Mouse (Mus musculus): ENCODE measurements around the gene Carm1. TPM values are rescaled to one million over a fixed set of nuclear protein-coding genes. Genes with fewer than 3 reads are reported as not detected.
"Not testable (repeated sequence)": the region's sequence is repeated elsewhere in the genome, so short reads cannot be mapped to it uniquely, and the experiment has no call there.

Carm1 gene
- total RNA-seq, 1 experiment from 2014 or later, result 21.0 TPM

- ATAC-seq (replicated peaks in 1 of 2; ENCODE audit: insufficient read depth in 1 of 2, low FRiP score in 2 of 2, low TSS enrichment in 1 of 2, low read depth in 1 of 2, poor library complexity in 2 of 2, severe bottlenecking in 2 of 2), result no peak; a peak in 1 of 4 replicates
Observed at GRCm38 (mm10) chr9:21593122-21593721, 46.5 kb downstream of the Carm1 start.

- ATAC-seq (replicated peaks in 1 of 2; ENCODE audit: insufficient read depth in 1 of 2, low FRiP score in 2 of 2, low TSS enrichment in 1 of 2, low read depth in 1 of 2, poor library complexity in 2 of 2, severe bottlenecking in 2 of 2), result not testable (repeated sequence)
Observed at GRCm38 (mm10) chr9:21594350-21594749, 47.7 kb downstream of the Carm1 start.

GRCm38 (mm10) chr9:21594838-21595237 is 48.1 kb downstream of the Carm1 start:
- no peak for ATAC-seq (replicated peaks in 1 of 2; ENCODE audit: insufficient read depth in 1 of 2, low FRiP score in 2 of 2, low TSS enrichment in 1 of 2, low read depth in 1 of 2, poor library complexity in 2 of 2, severe bottlenecking in 2 of 2)

- peak; percentile 58 to 63 for ATAC-seq (replicated peaks in 1 of 2; ENCODE audit: insufficient read depth in 1 of 2, low FRiP score in 2 of 2, low TSS enrichment in 1 of 2, low read depth in 1 of 2, poor library complexity in 2 of 2, severe bottlenecking in 2 of 2)
Observed at GRCm38 (mm10) chr9:21598198-21598597, 51.5 kb downstream of the Carm1 start.

- no peak for ATAC-seq (replicated peaks in 1 of 2; ENCODE audit: insufficient read depth in 1 of 2, low FRiP score in 2 of 2, low TSS enrichment in 1 of 2, low read depth in 1 of 2, poor library complexity in 2 of 2, severe bottlenecking in 2 of 2)
Observed at GRCm38 (mm10) chr9:21600186-21600585, 53.5 kb downstream of the Carm1 start.

GRCm38 (mm10) chr9:21601073-21601472 is 54.4 kb downstream of the Carm1 start:
- ATAC-seq (replicated peaks in 1 of 2; ENCODE audit: insufficient read depth in 1 of 2, low FRiP score in 2 of 2, low TSS enrichment in 1 of 2, low read depth in 1 of 2, poor library complexity in 2 of 2, severe bottlenecking in 2 of 2), result no peak

GRCm38 (mm10) chr9:21601722-21602399 is 55.2 kb downstream of the Carm1 start:
- ATAC-seq (replicated peaks in 1 of 2; ENCODE audit: insufficient read depth in 1 of 2, low FRiP score in 2 of 2, low TSS enrichment in 1 of 2, low read depth in 1 of 2, poor library complexity in 2 of 2, severe bottlenecking in 2 of 2), result peak; percentile 85 to 87

GRCm38 (mm10) chr9:21604119-21604518 is 57.4 kb downstream of the Carm1 start:
- ATAC-seq (replicated peaks in 1 of 2; ENCODE audit: insufficient read depth in 1 of 2, low FRiP score in 2 of 2, low TSS enrichment in 1 of 2, low read depth in 1 of 2, poor library complexity in 2 of 2, severe bottlenecking in 2 of 2), result no peak

GRCm38 (mm10) chr9:21605865-21606264 is 59.2 kb downstream of the Carm1 start:
- ATAC-seq (replicated peaks in 1 of 2; ENCODE audit: insufficient read depth in 1 of 2, low FRiP score in 2 of 2, low TSS enrichment in 1 of 2, low read depth in 1 of 2, poor library complexity in 2 of 2, severe bottlenecking in 2 of 2), result no peak

- no peak for ATAC-seq (replicated peaks in 1 of 2; ENCODE audit: insufficient read depth in 1 of 2, low FRiP score in 2 of 2, low TSS enrichment in 1 of 2, low read depth in 1 of 2, poor library complexity in 2 of 2, severe bottlenecking in 2 of 2)
Observed at GRCm38 (mm10) chr9:21606648-21607047, 60.0 kb downstream of the Carm1 start.

GRCm38 (mm10) chr9:21609861-21610260 is 63.2 kb downstream of the Carm1 start:
- ATAC-seq (replicated peaks in 1 of 2; ENCODE audit: insufficient read depth in 1 of 2, low FRiP score in 2 of 2, low TSS enrichment in 1 of 2, low read depth in 1 of 2, poor library complexity in 2 of 2, severe bottlenecking in 2 of 2), result peak; percentile 97 to 98

- no peak for ATAC-seq (replicated peaks in 1 of 2; ENCODE audit: insufficient read depth in 1 of 2, low FRiP score in 2 of 2, low TSS enrichment in 1 of 2, low read depth in 1 of 2, poor library complexity in 2 of 2, severe bottlenecking in 2 of 2)
Observed at GRCm38 (mm10) chr9:21614864-21615616, 68.3 kb downstream of the Carm1 start.

GRCm38 (mm10) chr9:21615617-21616231 is 69.0 kb downstream of the Carm1 start, which contains the start of gene Smarca4:
TSS of gene Smarca4 (plus strand) at chr9:21616169.
- peak; percentile 89 to 97 for ATAC-seq (replicated peaks in 1 of 2; ENCODE audit: insufficient read depth in 1 of 2, low FRiP score in 2 of 2, low TSS enrichment in 1 of 2, low read depth in 1 of 2, poor library complexity in 2 of 2, severe bottlenecking in 2 of 2)

- ATAC-seq (replicated peaks in 1 of 2; ENCODE audit: insufficient read depth in 1 of 2, low FRiP score in 2 of 2, low TSS enrichment in 1 of 2, low read depth in 1 of 2, poor library complexity in 2 of 2, severe bottlenecking in 2 of 2), result peak; percentile 48 to 65
Observed at GRCm38 (mm10) chr9:21616232-21616781, 69.6 kb downstream of the Carm1 start.

GRCm38 (mm10) chr9:21617066-21617465 is 70.4 kb downstream of the Carm1 start:
- ATAC-seq (replicated peaks in 1 of 2; ENCODE audit: insufficient read depth in 1 of 2, low FRiP score in 2 of 2, low TSS enrichment in 1 of 2, low read depth in 1 of 2, poor library complexity in 2 of 2, severe bottlenecking in 2 of 2), result no peak

- no peak for ATAC-seq (replicated peaks in 1 of 2; ENCODE audit: insufficient read depth in 1 of 2, low FRiP score in 2 of 2, low TSS enrichment in 1 of 2, low read depth in 1 of 2, poor library complexity in 2 of 2, severe bottlenecking in 2 of 2)
Observed at GRCm38 (mm10) chr9:21620229-21620628, 73.5 kb downstream of the Carm1 start.

GRCm38 (mm10) chr9:21622676-21623075 is 76.0 kb downstream of the Carm1 start:
- ATAC-seq (replicated peaks in 1 of 2; ENCODE audit: insufficient read depth in 1 of 2, low FRiP score in 2 of 2, low TSS enrichment in 1 of 2, low read depth in 1 of 2, poor library complexity in 2 of 2, severe bottlenecking in 2 of 2), result no peak
